Mouse (Mus musculus) lung, embryonic 16.5 days (tissue): ENCODE results near the gene Arhgap27. TPM values are rescaled to one million over a fixed set of nuclear protein-coding genes. Genes with fewer than 3 reads are reported as not detected.

ENCODE experiments used
- ATAC-seq: fragments of 200-750 bp; cut with Nextera tagmentation; 2 replicates; pipeline ENCODE4 v1.8.0; 2017; ENCODE audit warnings: low read depth, mild to moderate bottlenecking, moderate library complexity
- H3K27ac ChIP-seq: fragments of 300-500 bp; sonication (generic); 2 replicates; pipeline ENCODE4 v1.5.1; 2014; ENCODE audit warnings: mild to moderate bottlenecking, control low read depth, low read length
- H3K27me3 ChIP-seq: fragments of 300-500 bp; sonication (generic); 2 replicates; pipeline ENCODE4 v1.6.1; 2014; ENCODE audit warnings: low read depth, low read length, mixed read lengths; ENCODE audit not compliant: control insufficient read depth, insufficient read depth
- H3K36me3 ChIP-seq: fragments of 300-500 bp; sonication (generic); 2 replicates; pipeline ENCODE4 v1.6.1; 2014; ENCODE audit warnings: low read length; ENCODE audit not compliant: control insufficient read depth, insufficient read depth
- H3K4me1 ChIP-seq: fragments of 300-500 bp; sonication (generic); replicated peaks from 2 replicates; pipeline ENCODE4 v1.6.1; 2014; ENCODE audit warnings: low read length, mixed read lengths; ENCODE audit not compliant: control insufficient read depth, insufficient read depth
- H3K4me2 ChIP-seq: fragments of 300-500 bp; sonication (generic); 2 replicates; pipeline ENCODE4 v1.6.1; 2014; ENCODE audit warnings: low read depth, low read length, control low read depth
- H3K4me3 ChIP-seq: fragments of 300-500 bp; sonication (generic); 2 replicates; pipeline ENCODE4 v1.5.1; 2014; ENCODE audit warnings: mild to moderate bottlenecking, low read length, control low read depth
- H3K9ac ChIP-seq: fragments of 300-500 bp; sonication (generic); 2 replicates; pipeline ENCODE4 v1.6.1; 2014; ENCODE audit warnings: low read length, control low read depth
- H3K9me3 ChIP-seq: fragments of 300-500 bp; sonication (generic); 2 replicates; pipeline ENCODE4 v1.6.1; 2016; ENCODE audit warnings: low read length; ENCODE audit not compliant: control insufficient read depth
- WGBS: fragments of 180-500 bp; shearing (Covaris S2); extraction: QIAGEN DNeasy Blood & Tissue Kit; methylation state at CpG from one replicate; pipeline ENCODE4 v1.1.7; 2014; 5-methylcytosine and 5-hydroxymethylcytosine counted together
- polyA plus RNA-seq: library from polyadenylated mRNA; unstranded; fragments of >200 nt; fragmentation: Nextera tagmentation; extraction: Ambion mirVana; gene quantifications from 2 replicates; pipeline ENCODE4 v1.2.1, GENCODE M21; 2015

The Arhgap27 gene
- polyA plus RNA-seq, 1 experiment from 2014 or later, result 14.1 TPM

DNA sequence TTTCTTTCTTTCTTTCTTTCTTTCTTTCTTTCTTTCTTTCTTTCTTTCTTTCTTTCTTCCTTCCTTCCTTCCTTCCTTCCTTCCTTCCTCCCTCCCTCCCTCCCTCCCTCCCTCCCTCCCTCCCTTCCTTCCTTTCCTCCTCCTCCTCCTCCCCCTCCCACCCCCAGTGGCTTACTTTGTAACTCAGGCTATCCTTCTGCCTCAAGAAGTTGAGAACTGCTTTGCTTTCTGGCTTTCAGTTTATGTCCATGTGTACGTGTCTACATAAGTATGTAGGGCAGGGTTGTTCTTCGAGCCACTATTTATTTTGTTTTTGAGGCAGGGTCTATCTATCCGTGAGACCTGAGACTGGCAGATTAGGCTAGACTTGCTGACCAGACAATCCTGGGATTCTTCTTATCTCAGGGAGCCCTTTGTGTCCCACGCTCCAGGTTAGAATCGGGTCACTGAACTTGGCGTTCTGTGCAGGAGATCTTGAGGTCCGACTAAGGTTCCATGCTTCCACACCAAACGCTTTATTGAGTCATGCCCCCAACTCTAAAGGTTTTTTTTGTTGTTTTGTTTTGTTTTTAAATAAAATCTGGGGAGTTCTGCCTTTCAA lies 50.7 kb downstream of the Arhgap27 start:
- Histone ChIP-seq H3K4me3 (no peak overlapping the region), H3K27me3 (no peaks in the 10 kb centered on the region), H3K36me3 (no peaks in the 10 kb centered on the region), H3K4me1 (peaks cover 8% of the 10 kb centered on the region), H3K9ac (no peak overlapping the region), H3K4me2 (no peak overlapping the region; the same call in 1 of the 2 replicates), H3K9me3 (no peaks in the 10 kb centered on the region), H3K27ac (no peak overlapping the region)
- no peak for ATAC-seq
- WGBS, result 46% methylated on average over 8 of the region's 8 CpGs

DNA sequence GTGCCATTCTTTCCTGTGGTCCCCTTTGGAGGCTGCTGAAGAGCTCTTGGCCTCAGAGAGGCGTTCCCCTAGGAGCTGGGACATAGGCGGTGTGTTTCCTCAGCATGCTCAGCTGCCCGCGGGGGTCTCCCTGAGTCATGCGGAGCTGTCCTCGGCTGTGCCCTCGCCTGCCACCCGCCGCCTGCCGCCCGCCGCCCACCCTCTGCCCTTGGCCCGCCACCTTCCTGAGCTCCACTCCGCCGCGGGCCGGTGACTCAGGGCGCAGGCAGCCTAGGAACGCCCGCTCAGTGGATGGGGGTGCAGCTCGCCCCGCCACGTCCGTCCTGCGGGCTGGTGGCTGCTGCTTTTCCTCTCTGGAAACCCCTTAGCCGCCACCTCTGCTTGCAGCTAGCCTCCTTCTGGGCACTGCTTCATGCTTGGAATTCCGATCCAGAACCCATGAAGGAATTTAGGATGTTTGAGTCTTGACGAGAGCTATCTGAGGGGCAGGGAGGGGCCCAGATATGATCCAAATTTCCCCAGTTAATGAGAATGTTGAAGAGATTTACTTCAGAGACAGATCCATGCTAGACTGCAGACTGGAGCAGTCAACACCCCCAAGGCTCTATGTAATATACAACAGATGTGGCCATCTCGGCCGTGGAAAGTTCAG lies 51.4 kb downstream of the Arhgap27 start:
- Histone ChIP-seq H3K9me3 (no peaks in the 10 kb centered on the region), H3K27ac (peak overlapping the region; percentile 69), H3K4me3 (peak overlapping the region; percentile 47), H3K27me3 (no peaks in the 10 kb centered on the region), H3K4me2 (peak overlapping the region; percentile 84), H3K4me1 (peaks cover 8% of the 10 kb centered on the region), H3K9ac (peak overlapping the region; percentile 69), H3K36me3 (no peaks in the 10 kb centered on the region)
- whole genome bisulfite sequencing, result 2% methylated on average over 30 of the region's 30 CpGs
- ATAC-seq, result peak; percentile 87

DNA sequence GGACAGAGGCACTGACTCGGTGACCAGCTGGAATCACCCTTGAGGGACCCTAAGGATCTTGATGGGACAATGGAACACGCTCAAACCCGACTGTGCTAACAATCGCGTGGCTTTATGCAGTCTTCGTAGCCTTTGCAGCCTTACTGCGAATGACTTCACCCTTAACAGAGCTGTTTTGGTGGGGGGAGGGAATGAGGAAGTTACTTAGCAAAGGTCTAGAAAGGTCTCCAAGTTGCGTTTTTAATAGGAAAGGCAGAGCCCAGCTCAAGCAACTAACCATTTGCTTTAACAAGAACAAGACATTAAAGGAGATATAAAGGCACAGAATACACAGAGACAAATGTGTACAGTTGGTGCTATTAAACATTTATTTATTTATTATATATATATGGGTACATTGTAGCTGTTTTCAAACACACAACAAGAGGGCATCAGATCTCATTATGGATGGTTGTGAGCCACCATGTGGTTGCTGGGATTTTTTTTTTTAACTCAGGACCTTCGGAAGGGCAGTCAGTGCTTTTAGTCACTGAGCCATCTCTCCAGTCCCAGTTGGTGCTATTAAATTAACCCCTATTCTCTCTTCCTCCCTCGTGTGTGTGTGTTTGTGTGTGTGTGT lies 53.4 kb downstream of the Arhgap27 start:
- 70% methylated on average over 10 of the region's 10 CpGs for WGBS
- no peak overlapping the region for H3K9ac ChIP-seq
- no peak for ATAC-seq
- no peaks in the 10 kb centered on the region for H3K36me3 ChIP-seq
- H3K9me3 ChIP-seq, result no peaks in the 10 kb centered on the region
- H3K27me3 ChIP-seq, result no peaks in the 10 kb centered on the region
- H3K4me3 ChIP-seq, result no peak overlapping the region
- H3K27ac ChIP-seq, result no peak overlapping the region
- no peak overlapping the region for H3K4me2 ChIP-seq
- H3K4me1 ChIP-seq, result peaks cover 8% of the 10 kb centered on the region

DNA sequence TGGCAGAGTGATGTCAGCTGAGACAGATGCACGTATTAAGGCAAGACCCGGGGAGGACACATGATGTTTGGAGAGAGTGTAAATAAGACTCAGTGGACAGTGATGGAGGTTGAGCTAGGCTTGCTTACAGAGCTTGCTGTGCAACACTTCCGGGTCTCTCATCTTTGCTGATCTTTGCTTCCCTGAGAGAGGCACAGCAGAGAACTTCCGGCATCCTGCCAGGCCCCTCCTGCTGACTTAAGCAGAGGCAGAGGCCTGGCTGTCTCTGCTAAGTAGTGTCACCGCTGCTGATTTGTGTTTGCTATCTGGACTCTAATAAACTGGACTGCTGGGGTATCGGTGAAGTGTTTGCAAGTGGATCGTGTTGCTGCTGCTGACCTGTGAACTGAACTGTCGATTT lies 55.6 kb downstream of the Arhgap27 start:
- peak; percentile 18; the same call in 1 of the 2 replicates for ATAC-seq
- no peaks in the 10 kb centered on the region for H3K9me3 ChIP-seq

DNA sequence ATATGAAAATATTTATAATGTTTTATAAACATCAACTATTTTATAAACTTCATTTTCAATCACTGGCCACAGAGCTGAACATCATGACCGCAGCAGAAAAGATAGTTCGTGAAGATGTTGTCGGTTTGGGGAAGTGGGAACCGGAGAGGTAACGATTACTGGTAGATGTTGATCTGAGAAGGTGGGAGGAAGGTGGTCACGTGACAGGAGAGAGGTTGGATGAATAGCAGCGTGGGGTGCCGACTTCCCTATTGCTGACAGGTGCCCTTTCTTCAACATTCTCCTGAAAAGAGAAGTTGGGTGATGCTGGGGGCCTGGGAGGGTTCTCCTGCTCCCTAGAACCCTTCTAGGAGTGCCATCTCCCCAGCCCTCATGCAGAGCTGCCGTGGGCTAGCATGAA lies 59.0 kb downstream of the Arhgap27 start:
- ATAC-seq, result no peak
- WGBS, result 77% methylated on average over 9 of the region's 9 CpGs
- no peaks in the 10 kb centered on the region for H3K36me3 ChIP-seq
- H3K4me2 ChIP-seq, result no peak overlapping the region
- no peaks in the 10 kb centered on the region for H3K9me3 ChIP-seq
- no peaks in the 10 kb centered on the region for H3K27me3 ChIP-seq
- H3K4me1 ChIP-seq, result no peaks in the 10 kb centered on the region
- no peak overlapping the region for H3K9ac ChIP-seq
- no peak overlapping the region for H3K4me3 ChIP-seq
- no peak overlapping the region for H3K27ac ChIP-seq

More for the DNA sequence above, 55.6 kb downstream of the Arhgap27 start:
- no peak overlapping the region for H3K27ac ChIP-seq
- peaks cover 8% of the 10 kb centered on the region for H3K4me1 ChIP-seq
- no peak overlapping the region for H3K4me3 ChIP-seq
- 28% methylated on average over 8 of the region's 8 CpGs for WGBS
- H3K9ac ChIP-seq, result 0 out of 2 replicates have a peak overlapping the region, but pooled peaks have one; percentile 26
- no peaks in the 10 kb centered on the region for H3K27me3 ChIP-seq
- H3K4me2 ChIP-seq, result no peak overlapping the region
- no peaks in the 10 kb centered on the region for H3K36me3 ChIP-seq

DNA sequence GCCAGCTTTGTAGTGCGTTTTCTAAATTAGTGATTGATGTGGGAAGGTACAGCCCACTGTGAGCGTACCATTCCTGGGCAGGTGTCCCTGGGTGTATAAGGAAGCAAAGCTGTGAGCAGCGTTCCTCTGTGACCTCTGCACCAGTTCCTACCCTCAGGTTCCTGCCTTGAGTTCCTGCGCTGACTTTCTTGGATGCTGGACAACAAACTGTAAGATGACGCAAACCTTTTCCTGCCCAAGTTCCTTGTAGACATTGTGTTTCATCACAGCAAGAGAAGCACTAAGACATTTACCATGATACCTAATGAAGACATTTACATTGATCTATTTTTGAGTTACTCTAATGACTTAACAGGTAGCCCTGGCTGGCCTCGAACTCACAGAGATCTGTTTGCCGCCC lies 68.7 kb downstream of the Arhgap27 start:
- Histone ChIP-seq H3K4me1 (peaks cover 19% of the 10 kb centered on the region), H3K27ac (no peak overlapping the region), H3K9ac (no peak overlapping the region), H3K4me2 (no peak overlapping the region), H3K27me3 (no peaks in the 10 kb centered on the region), H3K36me3 (no peaks in the 10 kb centered on the region), H3K9me3 (no peaks in the 10 kb centered on the region), H3K4me3 (no peak overlapping the region)
- 85% methylated on average over 7 of the region's 7 CpGs for WGBS
- ATAC-seq, result no peak

DNA sequence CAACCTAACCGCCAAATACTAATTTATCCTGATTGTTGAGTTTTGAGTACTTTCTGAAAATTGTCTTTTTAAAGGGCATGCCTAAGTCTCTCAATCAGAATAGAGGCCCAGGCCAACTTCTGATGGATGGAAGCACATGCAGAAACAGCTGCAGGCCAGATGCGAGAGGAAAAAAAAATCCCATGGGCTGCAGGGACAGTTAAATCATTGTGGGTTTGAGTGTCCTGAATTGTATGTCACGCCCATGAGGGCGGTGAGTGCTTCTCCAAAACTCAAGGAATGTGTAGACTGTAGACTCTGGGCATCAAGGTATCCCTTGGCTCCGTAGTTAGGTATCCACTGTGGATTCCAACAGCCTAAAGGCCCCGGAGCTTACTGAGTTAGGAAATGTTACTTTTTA lies 69.4 kb downstream of the Arhgap27 start:
- no peak for ATAC-seq
- WGBS, result 72% methylated on average over 6 of the region's 6 CpGs
- Histone ChIP-seq H3K4me3 (no peak overlapping the region), H3K36me3 (no peaks in the 10 kb centered on the region), H3K27me3 (no peaks in the 10 kb centered on the region), H3K27ac (no peak overlapping the region), H3K9me3 (no peaks in the 10 kb centered on the region), H3K9ac (no peak overlapping the region), H3K4me2 (no peak overlapping the region), H3K4me1 (peaks cover 19% of the 10 kb centered on the region)

DNA sequence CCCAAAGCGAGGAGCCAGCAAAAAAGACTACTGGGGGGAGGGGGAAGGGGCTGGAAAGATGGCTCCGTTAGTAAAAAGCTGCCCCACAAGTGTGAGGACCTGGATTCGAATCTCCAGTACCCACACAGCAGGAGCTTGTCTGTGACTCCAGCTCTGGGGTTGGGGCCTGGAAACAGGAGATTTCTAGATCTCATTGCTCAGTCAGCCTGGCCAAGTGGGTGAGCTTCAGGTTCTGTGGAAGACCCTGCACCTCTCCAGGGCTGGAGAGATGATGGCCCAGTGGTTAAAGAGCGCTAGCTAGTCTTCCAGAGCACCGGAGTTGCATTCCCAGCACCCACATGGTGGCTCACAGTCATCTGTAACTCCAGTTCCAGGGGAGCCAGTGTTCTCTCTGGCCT lies 70.6 kb downstream of the Arhgap27 start:
- peak overlapping the region; percentile 69 for H3K27ac ChIP-seq
- no peaks in the 10 kb centered on the region for H3K36me3 ChIP-seq
- 57% methylated on average over 5 of the region's 5 CpGs for WGBS
- no peak overlapping the region for H3K4me3 ChIP-seq
- no peak for ATAC-seq
- no peak overlapping the region for H3K4me2 ChIP-seq
- H3K27me3 ChIP-seq, result no peaks in the 10 kb centered on the region
- no peak overlapping the region for H3K9ac ChIP-seq
- peaks cover 21% of the 10 kb centered on the region for H3K4me1 ChIP-seq
- H3K9me3 ChIP-seq, result no peaks in the 10 kb centered on the region

DNA sequence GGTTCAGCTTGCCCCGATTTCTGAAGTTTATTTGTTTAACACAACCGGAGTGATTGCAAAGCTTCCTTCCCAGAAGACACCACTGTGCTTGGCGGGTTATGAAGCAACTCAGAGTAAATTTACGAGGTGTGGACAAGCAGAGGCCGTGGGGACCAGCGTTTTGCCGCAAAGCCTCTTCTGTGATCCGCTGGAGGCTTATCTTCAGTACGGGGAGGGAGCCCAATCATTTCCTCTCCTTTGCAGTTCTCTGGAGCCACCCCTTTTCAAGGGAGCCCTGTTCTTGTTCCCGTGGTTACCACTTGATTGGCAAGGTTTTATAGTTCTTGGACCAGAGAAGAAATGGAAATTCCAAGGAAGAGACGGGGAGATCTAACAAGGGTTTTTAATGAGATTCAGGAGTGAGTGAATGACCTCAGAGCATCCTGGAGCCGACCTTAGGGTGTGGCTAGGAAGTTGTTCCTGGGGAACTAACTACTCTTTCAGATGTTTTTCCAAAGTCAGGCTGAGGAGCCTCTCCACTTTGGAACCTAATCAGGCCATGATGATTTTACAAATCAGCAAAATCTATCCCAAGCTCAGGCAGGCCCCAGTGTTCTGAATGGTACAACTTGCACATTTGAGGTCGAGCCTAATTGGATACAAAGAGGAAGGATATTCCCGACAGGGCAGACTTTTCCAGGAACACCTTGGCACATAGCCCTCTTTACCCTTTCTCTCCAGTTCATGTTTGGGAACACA lies 71.2 kb downstream of the Arhgap27 start:
- 4% methylated on average over 14 of the region's 14 CpGs for WGBS

More for the DNA sequence above, 71.2 kb downstream of the Arhgap27 start:
- H3K9ac ChIP-seq, result no peak overlapping the region
- H3K27me3 ChIP-seq, result no peaks in the 10 kb centered on the region
- peak overlapping the region; percentile 39 for H3K4me2 ChIP-seq
- peaks cover 21% of the 10 kb centered on the region for H3K4me1 ChIP-seq
- ATAC-seq, result peak; percentile 91
- H3K36me3 ChIP-seq, result no peaks in the 10 kb centered on the region
- peak overlapping the region; percentile 69 for H3K27ac ChIP-seq
- no peak overlapping the region for H3K4me3 ChIP-seq
- no peaks in the 10 kb centered on the region for H3K9me3 ChIP-seq
